Mouse (Mus musculus) kidney, embryonic 15.5 days (tissue): ENCODE results near the gene Gm765. TPM values are rescaled to one million over a fixed set of nuclear protein-coding genes. Genes with fewer than 3 reads are reported as not detected.

ENCODE experiments used
- ATAC-seq: fragments of 200-750 bp; cut with Nextera tagmentation; replicated peaks from 2 replicates; pipeline ENCODE4 v1.8.0; 2017; ENCODE audit warnings: moderate TSS enrichment; ENCODE audit not compliant: low FRiP score
- H3K27ac ChIP-seq: fragments of 300-500 bp; sonication (generic); 2 replicates; pipeline ENCODE4 v1.5.1; 2015; ENCODE audit warnings: mild to moderate bottlenecking, inconsistent platforms
- H3K27me3 ChIP-seq: fragments of 300-500 bp; sonication (generic); 2 replicates; pipeline ENCODE4 v1.6.1; 2015; ENCODE audit warnings: inconsistent platforms
- H3K36me3 ChIP-seq: fragments of 300-500 bp; sonication (generic); 2 replicates; pipeline ENCODE4 v1.6.1; 2015; ENCODE audit warnings: inconsistent platforms
- H3K4me1 ChIP-seq: fragments of 300-500 bp; sonication (generic); 2 replicates; pipeline ENCODE4 v1.6.1; 2015; ENCODE audit warnings: inconsistent platforms
- H3K4me2 ChIP-seq: fragments of 300-500 bp; sonication (generic); 2 replicates; pipeline ENCODE4 v1.6.1; 2015; ENCODE audit warnings: moderate library complexity, mild to moderate bottlenecking, inconsistent platforms
- H3K4me3 ChIP-seq: fragments of 300-500 bp; sonication (generic); replicated peaks from 2 replicates; pipeline ENCODE4 v1.5.1; 2015; ENCODE audit warnings: mild to moderate bottlenecking, inconsistent platforms
- H3K9ac ChIP-seq: fragments of 300-500 bp; sonication (generic); 2 replicates; pipeline ENCODE4 v1.6.1; 2015; ENCODE audit warnings: mild to moderate bottlenecking, inconsistent platforms
- H3K9me3 ChIP-seq: fragments of 300-500 bp; sonication (generic); replicated peaks from 2 replicates; pipeline ENCODE4 v1.6.1; 2016; ENCODE audit warnings: inconsistent platforms
- WGBS: fragments of 180-500 bp; shearing (Covaris S2); methylation state at CpG from one replicate; pipeline ENCODE4 v1.1.7; 2015; ENCODE audit warnings: mixed read lengths; 5-methylcytosine and 5-hydroxymethylcytosine counted together
- polyA plus RNA-seq: library from polyadenylated mRNA; unstranded; fragments of >200 nt; fragmentation: Nextera tagmentation; extraction: Ambion mirVana; gene quantifications from 2 replicates; pipeline ENCODE4 v1.2.1, GENCODE M21; 2015

The Gm765 gene
- polyA plus RNA-seq, 1 experiment from 2014 or later = not detected

DNA sequence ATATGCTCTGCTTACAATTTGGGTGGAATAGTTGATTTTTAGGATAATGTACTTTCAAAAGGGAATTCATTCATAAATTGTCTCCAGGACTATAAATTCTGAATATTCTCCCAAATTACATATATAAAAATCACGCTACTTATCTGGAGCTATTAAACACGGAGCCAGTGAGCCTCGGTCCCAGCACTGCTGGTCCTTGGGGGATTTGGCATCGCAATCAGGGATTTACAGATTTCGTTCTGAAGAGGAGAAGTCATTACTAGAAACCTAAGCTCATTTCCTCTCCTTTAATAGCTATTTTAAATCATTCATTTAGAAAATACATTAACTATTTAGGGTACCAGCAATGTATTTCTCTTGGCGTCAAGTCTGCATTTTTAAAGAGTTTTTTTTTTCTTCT, 55.0 kb downstream of the Gm765 start:
- 49% methylated on average over 6 of the region's 6 CpGs for WGBS
- no peak overlapping the region for H3K4me3 ChIP-seq
- H3K9ac ChIP-seq = no peak overlapping the region
- no peaks in the 10 kb centered on the region for H3K36me3 ChIP-seq
- no peak for ATAC-seq
- H3K4me1 ChIP-seq = no peaks in the 10 kb centered on the region
- H3K27ac ChIP-seq = no peak overlapping the region
- no peaks in the 10 kb centered on the region for H3K27me3 ChIP-seq
- H3K9me3 ChIP-seq = no peaks in the 10 kb centered on the region
- no peak overlapping the region for H3K4me2 ChIP-seq

DNA sequence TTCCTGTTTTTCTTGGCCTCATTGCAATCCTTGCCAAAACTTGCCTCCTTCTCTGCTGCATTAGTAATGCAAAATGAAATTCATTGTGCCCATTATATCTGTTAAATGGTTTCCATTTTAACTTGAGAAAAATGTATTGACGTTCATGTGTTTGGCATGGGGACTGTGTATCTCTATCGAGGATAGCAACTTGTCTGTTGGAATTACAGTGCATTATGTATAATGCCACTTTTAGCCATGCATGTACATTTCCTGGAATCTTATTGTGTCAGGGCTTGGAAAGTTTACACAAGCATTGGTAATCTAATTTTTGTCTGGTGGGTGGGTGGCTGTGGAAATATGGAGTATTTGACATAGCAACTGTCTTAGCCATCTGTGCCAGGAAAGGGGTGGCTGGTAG, 57.4 kb downstream of the Gm765 start:
- no peaks in the 10 kb centered on the region for H3K27me3 ChIP-seq
- no peak overlapping the region for H3K9ac ChIP-seq
- no peak overlapping the region for H3K27ac ChIP-seq
- H3K4me2 ChIP-seq = no peak overlapping the region
- no peaks in the 10 kb centered on the region for H3K9me3 ChIP-seq
- no peaks in the 10 kb centered on the region for H3K4me1 ChIP-seq
- H3K36me3 ChIP-seq = no peaks in the 10 kb centered on the region
- ATAC-seq = no peak
- 84% methylated on average over 2 of the region's 2 CpGs for WGBS
- no peak overlapping the region for H3K4me3 ChIP-seq

DNA sequence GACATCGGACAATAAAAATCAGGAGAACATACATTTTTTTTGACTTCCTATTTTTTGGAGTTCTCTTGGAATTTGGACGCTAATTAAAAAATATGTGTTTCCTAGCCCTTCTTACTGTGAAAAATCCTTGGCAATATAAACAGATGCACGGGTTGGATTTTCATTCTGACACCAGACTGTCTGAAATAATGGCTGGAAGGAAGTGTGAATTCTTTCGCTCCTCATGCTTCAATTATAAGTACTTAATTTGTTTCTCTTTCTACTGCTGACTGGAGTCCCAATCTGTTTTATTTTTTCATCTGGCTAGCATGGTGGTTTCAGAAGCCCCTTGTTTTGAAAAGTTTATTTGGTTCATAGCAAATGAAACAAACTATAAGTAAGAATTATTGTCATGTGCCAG, 59.8 kb downstream of the Gm765 start:
- no peak for ATAC-seq
- H3K4me3 ChIP-seq = no peak overlapping the region
- no peaks in the 10 kb centered on the region for H3K9me3 ChIP-seq
- H3K4me1 ChIP-seq = no peaks in the 10 kb centered on the region
- H3K27ac ChIP-seq = no peak overlapping the region
- H3K36me3 ChIP-seq = no peaks in the 10 kb centered on the region
- H3K4me2 ChIP-seq = no peak overlapping the region
- WGBS = 83% methylated on average over 4 of the region's 4 CpGs
- H3K9ac ChIP-seq = no peak overlapping the region
- H3K27me3 ChIP-seq = no peaks in the 10 kb centered on the region

DNA sequence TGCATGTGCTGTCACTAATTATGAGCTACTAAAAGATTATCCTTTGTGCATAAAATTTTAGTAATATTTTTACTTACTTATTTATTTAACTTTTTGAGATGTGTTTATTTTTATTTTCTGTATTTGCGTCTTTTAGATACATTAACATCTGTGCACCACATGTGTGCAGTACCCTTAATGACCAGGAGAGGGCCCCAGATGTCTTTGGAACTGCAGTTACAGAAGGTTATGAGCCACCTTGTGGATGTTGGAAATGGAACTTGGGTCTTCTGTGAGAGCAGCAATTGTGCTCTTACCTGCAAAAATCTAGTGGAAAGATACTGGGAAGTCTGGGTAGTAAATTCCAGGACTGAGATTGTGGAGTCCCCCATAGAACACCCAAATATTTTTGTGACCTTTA, 71.0 kb downstream of the Gm765 start:
- Histone ChIP-seq H3K27ac (no peak overlapping the region), H3K9ac (no peak overlapping the region), H3K27me3 (no peaks in the 10 kb centered on the region), H3K4me2 (no peak overlapping the region), H3K4me1 (no peaks in the 10 kb centered on the region), H3K4me3 (no peak overlapping the region), H3K36me3 (no peaks in the 10 kb centered on the region), H3K9me3 (no peaks in the 10 kb centered on the region)
- ATAC-seq = no peak
- 82% methylated on average over 1 of the region's 1 CpGs for WGBS

DNA sequence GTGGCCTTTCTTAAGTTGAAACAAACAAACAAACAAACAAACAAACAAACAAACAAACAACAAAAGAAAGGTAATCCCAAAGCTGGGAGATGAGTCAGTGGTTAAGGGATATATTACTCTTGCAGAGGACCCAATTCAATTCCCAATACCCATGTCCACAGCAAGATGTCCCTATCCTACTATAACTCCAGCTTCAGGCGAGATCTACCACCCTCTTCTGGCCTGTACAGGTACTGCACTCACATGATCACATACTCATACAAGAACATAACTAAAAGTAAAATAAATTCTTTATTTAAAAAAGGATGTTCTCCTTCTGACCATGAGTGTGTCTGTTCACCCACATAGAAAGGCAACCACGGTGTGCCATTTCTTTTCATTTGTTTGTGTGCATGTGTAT, 79.6 kb downstream of the Gm765 start:
- 61% methylated on average over 2 of the region's 2 CpGs for WGBS
- H3K27ac ChIP-seq = no peak overlapping the region
- H3K9me3 ChIP-seq = peaks cover 5% of the 10 kb centered on the region
- no peak for ATAC-seq
- no peaks in the 10 kb centered on the region for H3K36me3 ChIP-seq
- H3K4me3 ChIP-seq = no peak overlapping the region
- H3K9ac ChIP-seq = no peak overlapping the region
- no peaks in the 10 kb centered on the region for H3K27me3 ChIP-seq
- no peak overlapping the region for H3K4me2 ChIP-seq
- no peaks in the 10 kb centered on the region for H3K4me1 ChIP-seq

DNA sequence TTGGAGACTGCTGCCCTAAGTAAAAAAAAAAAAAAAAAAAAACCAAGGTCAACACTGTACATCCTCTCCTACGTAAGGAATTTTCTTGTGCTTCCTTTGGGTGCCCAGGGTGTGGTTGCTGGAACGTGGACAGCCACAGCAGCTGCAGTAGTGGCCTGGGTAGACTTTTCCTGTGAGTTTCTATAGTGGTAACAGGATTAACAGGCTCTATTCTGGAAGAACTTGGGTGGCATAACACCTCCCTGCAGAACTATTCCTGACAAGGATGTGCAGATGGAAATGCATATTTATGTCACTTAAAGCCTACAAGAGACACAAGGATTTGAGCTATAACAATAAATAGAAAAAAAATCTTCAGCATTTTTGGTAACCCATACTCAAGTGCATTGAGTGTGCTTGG, 83.5 kb downstream of the Gm765 start:
- Histone ChIP-seq H3K4me3 (no peak overlapping the region), H3K4me2 (no peak overlapping the region)
- ATAC-seq = no peak

DNA sequence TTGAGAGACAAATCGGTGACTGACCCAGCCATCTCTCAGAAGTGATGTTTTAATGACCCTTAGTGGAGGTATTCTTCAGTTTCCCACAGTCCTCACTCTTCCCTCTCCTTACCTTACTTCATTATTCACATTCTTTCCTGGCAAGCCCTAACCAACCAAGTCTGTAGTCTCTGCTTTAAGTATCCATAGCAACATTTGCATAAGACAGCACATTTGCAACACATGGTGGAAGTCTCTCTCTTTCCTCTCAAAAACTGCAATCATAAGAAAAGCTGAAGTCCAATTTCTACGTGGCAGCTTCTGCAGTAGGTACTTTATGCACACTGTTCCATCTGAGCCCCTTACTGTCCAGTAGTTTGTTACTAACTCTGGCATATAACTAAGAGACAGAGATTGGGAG, 96.1 kb downstream of the Gm765 start:
- Histone ChIP-seq H3K4me2 (no peak overlapping the region), H3K27me3 (no peaks in the 10 kb centered on the region), H3K9ac (no peak overlapping the region), H3K27ac (no peak overlapping the region), H3K9me3 (no peaks in the 10 kb centered on the region), H3K4me3 (no peak overlapping the region), H3K4me1 (no peaks in the 10 kb centered on the region), H3K36me3 (no peaks in the 10 kb centered on the region)
- WGBS = 68% methylated on average over 2 of the region's 2 CpGs
- no peak for ATAC-seq

More for the DNA sequence above, 83.5 kb downstream of the Gm765 start:
- 66% methylated on average over 2 of the region's 2 CpGs for WGBS
- peaks cover 5% of the 10 kb centered on the region for H3K9me3 ChIP-seq
- H3K27me3 ChIP-seq = no peaks in the 10 kb centered on the region
- no peak overlapping the region for H3K27ac ChIP-seq
- H3K9ac ChIP-seq = no peak overlapping the region
- H3K36me3 ChIP-seq = no peaks in the 10 kb centered on the region
- H3K4me1 ChIP-seq = no peaks in the 10 kb centered on the region

DNA sequence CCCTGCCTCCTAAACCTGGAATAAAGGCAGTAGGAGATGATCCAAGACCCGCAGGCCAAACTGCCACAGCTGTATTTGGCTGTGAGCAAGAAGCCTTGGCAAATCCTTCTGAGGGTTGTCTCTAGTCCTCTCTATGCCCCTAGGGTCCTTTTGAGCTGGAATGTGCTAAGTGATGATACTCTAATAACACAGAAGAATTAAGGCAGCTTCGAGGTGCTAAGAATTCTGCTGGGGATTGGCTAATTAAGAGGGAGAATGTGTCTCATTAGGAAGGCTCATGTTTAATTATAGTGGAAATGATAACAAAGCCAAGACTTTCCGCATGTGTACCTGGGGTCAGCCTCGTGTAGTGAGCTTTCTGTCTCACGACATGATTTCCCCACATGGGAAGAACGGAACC, 99.4 kb downstream of the Gm765 start:
- Histone ChIP-seq H3K4me3 (no peak overlapping the region), H3K27me3 (no peaks in the 10 kb centered on the region), H3K27ac (no peak overlapping the region), H3K9me3 (no peaks in the 10 kb centered on the region), H3K9ac (no peak overlapping the region), H3K4me2 (no peak overlapping the region), H3K36me3 (no peaks in the 10 kb centered on the region), H3K4me1 (no peaks in the 10 kb centered on the region)
- 58% methylated on average over 6 of the region's 6 CpGs for WGBS
- no peak for ATAC-seq

DNA sequence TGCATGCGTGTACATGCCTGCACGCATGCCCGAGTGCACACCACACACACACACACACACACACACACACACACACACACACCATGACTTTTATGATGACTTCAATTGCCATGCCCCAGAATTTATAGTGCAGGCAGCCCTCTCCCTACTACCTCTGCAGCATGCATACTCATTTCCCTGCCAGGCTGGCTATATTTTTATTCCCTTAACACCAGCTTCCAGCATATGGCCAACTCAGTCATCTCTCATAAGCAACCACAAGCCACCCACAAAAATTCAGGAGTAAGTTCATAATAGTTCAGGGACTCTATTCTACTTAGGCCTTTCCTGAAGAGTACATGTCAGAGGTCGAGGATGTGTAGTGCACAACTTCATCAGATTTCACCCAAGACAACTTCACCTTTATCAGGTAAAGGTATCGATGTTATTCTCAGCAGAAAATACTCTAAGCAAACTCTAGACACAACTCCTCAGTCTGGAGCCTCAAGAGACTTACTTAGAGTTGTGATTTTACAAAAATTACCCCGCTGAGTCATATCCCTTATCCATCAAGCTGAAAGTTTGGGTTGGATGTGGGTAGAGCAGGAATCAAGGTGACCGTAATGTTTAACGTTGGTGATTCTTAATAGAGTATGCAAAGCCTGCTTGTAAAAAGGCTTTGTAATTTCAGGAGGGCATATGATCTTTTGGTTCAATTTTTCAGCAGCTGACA, 101.8 kb downstream of the Gm765 start:
- 86% methylated on average over 8 of the region's 8 CpGs for WGBS
- no peak for ATAC-seq
- Histone ChIP-seq H3K36me3 (no peaks in the 10 kb centered on the region), H3K27ac (no peak overlapping the region), H3K27me3 (no peaks in the 10 kb centered on the region), H3K9me3 (no peaks in the 10 kb centered on the region), H3K4me2 (no peak overlapping the region), H3K4me1 (no peaks in the 10 kb centered on the region), H3K4me3 (no peak overlapping the region), H3K9ac (no peak overlapping the region)

DNA sequence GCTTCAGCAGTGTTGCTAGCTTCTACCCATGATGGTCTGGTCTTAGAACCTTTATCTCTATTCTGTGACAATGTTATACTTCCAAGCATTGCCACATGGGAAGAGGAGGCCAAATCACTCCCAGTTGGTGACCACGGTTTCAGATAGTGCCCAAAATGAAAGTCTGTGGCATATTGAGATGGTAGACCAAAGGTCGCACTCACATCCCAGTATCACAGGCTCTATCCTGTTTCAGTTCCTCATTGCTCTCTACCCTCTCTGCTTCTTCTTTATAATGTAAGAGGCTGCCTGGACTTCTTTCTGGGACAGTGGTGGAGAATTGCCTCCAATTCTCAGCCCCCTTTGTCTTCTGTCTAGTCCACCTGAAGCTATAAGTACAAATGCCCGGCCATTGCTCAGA, 108.5 kb downstream of the Gm765 start:
- ATAC-seq = no peak
- Histone ChIP-seq H3K4me3 (no peak overlapping the region), H3K36me3 (no peaks in the 10 kb centered on the region), H3K27me3 (no peaks in the 10 kb centered on the region), H3K9ac (no peak overlapping the region), H3K4me1 (no peaks in the 10 kb centered on the region), H3K4me2 (no peak overlapping the region), H3K27ac (no peak overlapping the region), H3K9me3 (no peaks in the 10 kb centered on the region)
- 89% methylated on average over 3 of the region's 3 CpGs for WGBS

DNA sequence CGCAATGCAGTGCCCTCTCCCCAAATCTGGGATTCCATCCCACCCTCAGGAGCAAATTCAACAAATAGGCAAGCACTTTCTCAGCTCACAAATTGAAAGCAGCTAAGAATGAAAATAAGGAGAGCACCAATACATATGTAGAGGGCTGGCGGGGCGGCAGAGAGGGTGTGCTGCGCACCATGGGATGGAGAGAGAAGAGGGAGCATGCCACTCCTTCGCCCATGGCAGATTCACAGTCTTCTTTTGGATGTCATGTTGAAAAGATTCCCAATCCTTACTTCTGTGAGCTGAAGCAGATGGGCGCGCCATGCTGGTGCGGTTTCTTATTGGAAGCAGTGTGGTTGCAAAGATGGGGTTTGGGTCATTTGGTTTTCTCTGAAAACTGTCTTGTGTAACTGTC, 118.6 kb downstream of the Gm765 start:
- 95% methylated on average over 8 of the region's 8 CpGs for WGBS
- no peaks in the 10 kb centered on the region for H3K36me3 ChIP-seq
- no peak overlapping the region for H3K9ac ChIP-seq
- no peak overlapping the region for H3K27ac ChIP-seq
- H3K27me3 ChIP-seq = no peaks in the 10 kb centered on the region
- no peaks in the 10 kb centered on the region for H3K9me3 ChIP-seq
- no peak overlapping the region for H3K4me3 ChIP-seq
- no peak overlapping the region for H3K4me2 ChIP-seq
- no peak for ATAC-seq
- H3K4me1 ChIP-seq = no peaks in the 10 kb centered on the region

DNA sequence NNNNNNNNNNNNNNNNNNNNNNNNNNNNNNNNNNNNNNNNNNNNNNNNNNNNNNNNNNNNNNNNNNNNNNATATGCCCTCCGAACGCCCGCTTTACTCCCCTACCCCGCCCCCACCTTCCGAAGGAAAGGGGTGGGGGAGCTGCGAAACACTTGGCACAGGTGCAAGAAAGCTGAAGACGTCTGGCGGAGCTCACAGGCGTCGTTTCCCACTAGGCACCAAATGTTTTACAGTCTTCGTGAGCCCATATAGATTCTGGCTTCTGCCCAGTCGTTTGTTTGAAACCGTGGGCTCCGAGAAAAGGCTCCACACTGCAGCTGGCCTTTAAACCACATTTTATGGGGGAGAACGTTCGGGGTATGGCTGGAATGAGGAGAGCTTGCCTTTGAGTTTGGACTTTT, 120.6 kb downstream of the Gm765 start:
- H3K27ac ChIP-seq = no peak overlapping the region
- H3K9ac ChIP-seq = no peak overlapping the region
- no peaks in the 10 kb centered on the region for H3K27me3 ChIP-seq
- H3K9me3 ChIP-seq = no peaks in the 10 kb centered on the region
- H3K36me3 ChIP-seq = no peaks in the 10 kb centered on the region
- WGBS = 46% methylated on average over 16 of the region's 16 CpGs
- no peak for ATAC-seq
- no peaks in the 10 kb centered on the region for H3K4me1 ChIP-seq
- H3K4me2 ChIP-seq = peak overlapping the region; percentile 24; the same call in 1 of the 2 replicates
- no peak overlapping the region for H3K4me3 ChIP-seq

DNA sequence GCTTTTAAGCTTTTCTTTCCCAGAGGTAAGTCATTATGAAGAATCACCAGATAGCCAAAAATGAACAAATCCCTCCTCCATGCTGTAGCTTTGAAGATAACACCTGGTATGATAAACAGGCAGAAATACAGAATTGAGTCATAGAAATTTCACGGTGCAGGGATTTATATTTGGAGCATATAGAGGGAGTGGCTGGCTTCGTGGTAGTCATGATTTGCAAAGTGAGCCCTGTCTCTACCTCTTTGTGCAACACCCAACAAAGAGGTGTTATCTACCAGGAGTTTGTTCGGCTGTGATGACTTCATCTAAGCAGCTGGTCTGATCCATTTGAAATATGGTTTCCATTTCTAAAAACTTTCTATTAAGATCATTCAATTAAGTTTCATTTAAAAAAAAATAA, 130.3 kb downstream of the Gm765 start:
- no peaks in the 10 kb centered on the region for H3K9me3 ChIP-seq
- no peaks in the 10 kb centered on the region for H3K27me3 ChIP-seq
- ATAC-seq = no peak
- no peaks in the 10 kb centered on the region for H3K4me1 ChIP-seq
- no peak overlapping the region for H3K9ac ChIP-seq
- H3K4me3 ChIP-seq = no peak overlapping the region
- no peak overlapping the region for H3K27ac ChIP-seq
- H3K36me3 ChIP-seq = no peaks in the 10 kb centered on the region
- 84% methylated on average over 3 of the region's 3 CpGs for WGBS
- H3K4me2 ChIP-seq = no peak overlapping the region
